9 mouse cellular contexts compared by ENCODE assay signal in the genomic region with DNA sequence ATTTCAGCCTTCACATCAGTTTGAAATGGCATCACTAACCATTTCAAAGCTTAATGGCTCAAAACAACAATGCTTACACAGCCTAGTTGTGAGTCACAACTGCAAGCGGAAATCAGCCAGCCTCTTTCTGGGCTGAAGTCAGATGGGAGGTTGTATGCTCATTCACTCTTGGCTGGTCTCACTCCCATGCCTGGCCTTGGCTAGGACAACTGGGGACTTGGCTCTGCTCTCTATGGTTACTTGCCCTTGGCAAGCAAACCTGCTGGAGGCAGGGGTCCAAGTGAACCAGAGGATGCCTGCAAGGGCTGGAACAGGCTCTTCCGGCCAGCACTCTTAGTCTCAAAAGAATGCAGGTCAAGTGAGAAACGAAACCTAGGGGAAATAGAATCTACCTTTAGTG.
DNase-seq lines count a peak whose midpoint lies in the region; ATAC-seq and TF ChIP-seq lines count a peak whose summit lies in the region.
"Had no signal": no experiment of that assay in that cellular context is flagged by ENCODE, and none has a peak within 500 bp of the region (broad histone marks: within the 10 kb centered on the region; RNA-seq: fewer than 3 reads in every experiment).

No protein-coding gene starts in this region.

- no peak overlapping the region for H3K4me2 ChIP-seq in hindbrain, embryonic 16.5 days (ENCODE audit: low read length)
- H3K4me2 ChIP-seq in hindbrain, embryonic 13.5 days = no peak overlapping the region
- H3K4me2 ChIP-seq in intestine, embryonic 15.5 days (replicated peaks) = no peak overlapping the region
- H3K4me2 ChIP-seq: neural tube, embryonic 13.5 days had no signal

- DNase-seq in adrenal gland, adult 2 months = peak; percentile 81
- peak; percentile 5 for DNase-seq in fibroblast of lung, adult 2 months (ENCODE audit: low read depth)
- DNase-seq in layer of hippocampus, adult 2 months (ENCODE audit: low spot score in 2 of 2) = peak; percentile 71 to 75
- peak; percentile 55 for DNase-seq in ovary, postnatal 14 days (ENCODE audit: low spot score)
- DNase-seq in MN1 (ENCODE audit: low spot score) = no peak

- no peaks in the 10 kb centered on the region for H3K27me3 ChIP-seq in hindbrain, embryonic 16.5 days (replicated peaks; ENCODE audit: control insufficient read depth, insufficient read depth, low read length)
- H3K27me3 ChIP-seq in hindbrain, embryonic 13.5 days = no peaks in the 10 kb centered on the region
- no peaks in the 10 kb centered on the region for H3K27me3 ChIP-seq in intestine, embryonic 15.5 days (replicated peaks)
- H3K27me3 ChIP-seq: neural tube, embryonic 13.5 days had no signal

- H3K36me3 ChIP-seq in hindbrain, embryonic 16.5 days (ENCODE audit: control insufficient read depth, insufficient read depth, low read length) = no peaks in the 10 kb centered on the region
- no peaks in the 10 kb centered on the region for H3K36me3 ChIP-seq in hindbrain, embryonic 13.5 days
- no peaks in the 10 kb centered on the region for H3K36me3 ChIP-seq in intestine, embryonic 15.5 days
- H3K36me3 ChIP-seq: neural tube, embryonic 13.5 days had no signal

- H3K9ac ChIP-seq in hindbrain, embryonic 16.5 days (ENCODE audit: low read depth, low read length) = no peak overlapping the region
- no peak overlapping the region for H3K9ac ChIP-seq in hindbrain, embryonic 13.5 days
- no peak overlapping the region for H3K9ac ChIP-seq in intestine, embryonic 15.5 days
- H3K9ac ChIP-seq: neural tube, embryonic 13.5 days had no signal

- ATAC-seq in hindbrain, embryonic 16.5 days = peak; percentile 99
- ATAC-seq in hindbrain, embryonic 13.5 days (ENCODE audit: low FRiP score) = no peak
- ATAC-seq in intestine, embryonic 15.5 days = no peak

- H3K4me3 ChIP-seq in hindbrain, embryonic 16.5 days (ENCODE audit: low read length) = no peak overlapping the region
- H3K4me3 ChIP-seq in hindbrain, embryonic 13.5 days = no peak overlapping the region
- no peak overlapping the region for H3K4me3 ChIP-seq in layer of hippocampus, adult 2 months
- no peak overlapping the region for H3K4me3 ChIP-seq in intestine, embryonic 15.5 days (replicated peaks)
- H3K4me3 ChIP-seq: neural tube, embryonic 13.5 days had no signal

- no peaks in the 10 kb centered on the region for H3K9me3 ChIP-seq in hindbrain, embryonic 16.5 days (ENCODE audit: control insufficient read depth, low read length)
- H3K9me3 ChIP-seq in hindbrain, embryonic 13.5 days = no peaks in the 10 kb centered on the region
- H3K9me3 ChIP-seq in intestine, embryonic 15.5 days = no peaks in the 10 kb centered on the region
- H3K9me3 ChIP-seq: neural tube, embryonic 13.5 days had no signal

- WGBS in hindbrain, embryonic 16.5 days = 69% methylated on average over 3 of the region's 3 CpGs
- WGBS in hindbrain, embryonic 13.5 days = 89% methylated on average over 3 of the region's 3 CpGs
- 78% methylated on average over 3 of the region's 3 CpGs for WGBS in intestine, embryonic 15.5 days

- no peak overlapping the region for H3K27ac ChIP-seq in hindbrain, embryonic 16.5 days (ENCODE audit: low read depth, low read length)
- H3K27ac ChIP-seq in hindbrain, embryonic 13.5 days = no peak overlapping the region
- no peak overlapping the region for H3K27ac ChIP-seq in layer of hippocampus, adult 2 months
- H3K27ac ChIP-seq in intestine, embryonic 15.5 days = no peak overlapping the region
- H3K27ac ChIP-seq: neural tube, embryonic 13.5 days had no signal

- TF ChIP-seq CTCF in layer of hippocampus, adult 2 months (conservative IDR thresholded peaks at IDR 0.05) = no peak

- H3K4me1 ChIP-seq in hindbrain, embryonic 16.5 days (ENCODE audit: control insufficient read depth, insufficient read depth, low read depth, low read length) = no peaks in the 10 kb centered on the region
- H3K4me1 ChIP-seq in hindbrain, embryonic 13.5 days (replicated peaks) = no peaks in the 10 kb centered on the region
- H3K4me1 ChIP-seq in intestine, embryonic 15.5 days (replicated peaks) = no peaks in the 10 kb centered on the region
- H3K4me1 ChIP-seq: neural tube, embryonic 13.5 days had no signal
